Mouse (Mus musculus) WW6 (cell line): ENCODE results near the gene Wfdc6a.

ENCODE experiments used
- DNase-seq: peaks from one replicate; pipeline ENCODE4 v3.0.0-alpha.2; 2013; ENCODE audit warnings: low read depth, low spot score

The Wfdc6a gene

DNA sequence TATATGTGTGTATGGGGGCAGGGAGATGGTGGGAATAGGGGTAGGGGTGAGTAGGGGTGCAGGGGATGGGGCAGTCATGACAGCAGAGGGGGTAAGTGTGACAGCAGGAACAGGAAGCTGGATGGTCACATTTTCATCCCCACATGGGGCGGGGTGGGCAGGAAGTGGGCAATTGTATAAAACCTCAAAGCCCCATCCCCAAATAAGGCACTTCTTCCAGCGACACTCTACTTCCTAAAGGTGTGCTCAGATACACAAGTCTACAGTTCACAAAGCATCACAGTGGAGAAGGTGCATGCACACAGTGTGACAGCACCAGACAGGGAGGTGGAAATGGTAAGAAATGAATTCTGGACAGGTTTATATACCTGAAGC lies 34.4 kb downstream of the Wfdc6a start:
- DNase-seq, result no peak

DNA sequence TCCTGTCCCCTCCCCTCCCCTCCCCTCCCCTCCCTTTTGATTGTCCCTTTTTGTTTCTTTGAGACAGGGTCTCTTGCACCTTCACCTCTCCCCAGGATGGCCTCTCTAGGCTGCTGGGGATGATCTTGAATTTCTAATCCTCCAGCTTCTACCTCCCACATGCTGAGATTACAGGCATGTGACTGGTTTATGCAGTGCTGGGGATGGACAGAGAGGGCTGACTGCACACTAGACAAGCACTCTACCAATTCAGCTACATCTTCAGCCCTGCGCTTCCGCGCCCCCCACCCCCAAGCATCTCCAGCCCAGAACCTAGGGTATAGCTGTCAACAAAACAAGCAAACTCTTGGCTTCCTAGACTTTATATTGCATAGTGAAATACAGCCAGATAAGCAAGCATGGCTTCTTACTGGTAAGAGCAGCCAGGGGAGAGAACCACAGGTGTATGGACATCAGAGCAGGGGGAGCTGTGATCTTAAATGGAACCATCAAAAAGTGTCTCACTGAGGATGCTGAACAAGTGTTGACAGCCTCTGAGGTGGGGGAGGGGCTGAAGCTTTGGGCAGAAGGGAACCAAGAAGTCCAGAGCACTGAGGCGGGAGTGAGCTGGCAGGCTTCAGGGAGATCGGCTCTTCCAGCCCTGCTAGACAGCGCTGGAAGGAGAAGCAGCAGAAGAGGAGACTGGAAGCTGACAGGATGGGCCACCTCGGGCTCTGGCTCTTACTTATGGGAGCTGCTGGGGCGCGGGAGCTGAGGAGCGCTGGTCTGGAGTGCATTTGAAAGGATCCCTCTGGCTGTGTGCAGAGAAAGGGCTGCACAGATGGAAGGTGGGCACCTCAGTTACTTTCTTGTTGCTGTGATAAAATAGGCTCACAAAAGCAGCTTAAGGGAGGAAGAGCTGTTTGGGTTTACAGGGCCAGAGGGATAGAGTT lies 35.0 kb downstream of the Wfdc6a start:
- no peak for DNase-seq

DNA sequence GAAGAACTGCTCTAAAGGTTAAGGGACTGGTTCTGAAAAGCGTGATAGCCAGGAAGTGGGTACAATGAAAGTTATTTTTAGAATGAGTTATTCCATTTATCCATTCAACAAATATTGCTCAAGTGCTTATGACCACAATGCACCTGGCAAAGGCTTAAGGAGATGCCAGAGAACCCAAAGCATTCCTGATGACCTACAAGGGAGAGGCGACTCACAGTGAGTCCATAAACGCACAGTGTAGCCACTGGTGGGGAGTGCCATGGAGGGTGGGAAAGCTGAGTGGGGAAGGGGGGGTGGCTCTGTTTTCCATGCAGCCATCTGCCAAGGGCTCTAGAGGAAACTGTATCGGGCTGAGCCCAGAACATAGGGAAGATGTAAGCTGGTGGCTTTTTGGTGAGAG lies 35.9 kb downstream of the Wfdc6a start:
- no peak for DNase-seq

DNA sequence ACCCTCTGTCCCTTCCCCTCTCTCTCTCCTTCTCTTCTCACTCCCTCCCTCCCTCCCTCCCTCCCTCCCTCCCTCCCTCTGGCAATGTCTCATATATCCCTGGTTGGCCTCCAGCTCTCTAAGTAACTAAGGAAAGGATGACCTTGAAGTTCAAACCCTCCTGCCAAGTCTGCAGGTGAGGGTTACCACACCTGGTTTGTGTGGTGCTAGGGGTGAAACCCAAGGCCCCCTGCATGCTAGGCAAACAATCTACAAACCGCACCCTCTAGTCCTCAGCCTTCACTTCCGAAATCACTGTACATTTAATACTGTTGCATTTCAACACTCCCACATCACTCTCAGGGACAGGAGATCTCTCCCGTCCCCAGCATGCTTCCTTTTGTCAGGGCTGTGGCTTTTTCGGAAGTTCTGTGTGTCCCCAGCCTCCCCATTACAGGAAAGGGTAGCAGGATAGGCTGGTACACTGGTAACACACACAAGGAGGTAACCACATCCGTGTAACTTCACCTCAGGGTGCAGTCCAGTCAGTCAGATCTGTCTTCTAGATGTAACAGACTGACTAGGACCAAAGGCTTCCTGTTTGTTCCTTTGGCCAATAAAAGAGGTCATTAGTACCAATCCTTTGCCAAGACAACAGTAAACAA lies 40.7 kb downstream of the Wfdc6a start:
- DNase-seq, result no peak

DNA sequence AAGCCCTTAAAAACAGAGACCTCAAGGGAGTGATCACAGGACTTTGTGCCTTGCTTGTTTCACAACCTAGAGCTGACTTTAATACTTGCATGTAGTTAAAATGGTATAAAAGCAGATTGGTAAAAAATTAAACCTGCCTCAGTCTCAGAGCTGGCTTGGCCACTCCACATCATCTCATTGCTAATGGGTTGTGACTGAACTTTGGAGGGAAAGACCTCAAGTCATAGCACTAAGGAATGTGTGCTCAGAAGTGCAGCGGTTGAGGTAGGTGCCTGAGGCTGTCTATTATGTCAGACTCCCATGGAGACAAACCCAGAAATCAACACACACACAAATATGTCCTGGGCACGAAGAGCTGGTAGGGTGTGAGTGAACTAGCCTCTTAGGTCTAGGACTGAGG lies 41.5 kb downstream of the Wfdc6a start:
- no peak for DNase-seq

DNA sequence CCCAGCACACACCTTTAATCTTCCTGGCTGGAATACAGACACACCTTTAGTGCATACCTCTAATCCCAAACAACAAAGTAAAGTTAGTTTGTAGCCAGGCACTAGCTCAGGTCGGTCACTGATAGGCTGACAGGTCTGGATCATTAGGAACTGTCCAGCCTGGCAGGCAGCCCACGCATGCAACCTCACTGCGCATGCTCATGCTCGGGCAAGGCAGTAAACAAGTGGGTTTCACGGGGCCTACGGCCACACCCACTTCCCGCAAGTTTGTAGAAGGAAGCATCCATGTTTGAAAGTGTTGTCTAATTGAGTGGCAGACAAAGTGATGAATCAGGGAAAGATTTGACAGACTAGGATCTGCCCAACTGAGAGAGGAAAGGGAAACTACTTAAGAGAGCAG lies 42.6 kb downstream of the Wfdc6a start:
- no peak for DNase-seq

DNA sequence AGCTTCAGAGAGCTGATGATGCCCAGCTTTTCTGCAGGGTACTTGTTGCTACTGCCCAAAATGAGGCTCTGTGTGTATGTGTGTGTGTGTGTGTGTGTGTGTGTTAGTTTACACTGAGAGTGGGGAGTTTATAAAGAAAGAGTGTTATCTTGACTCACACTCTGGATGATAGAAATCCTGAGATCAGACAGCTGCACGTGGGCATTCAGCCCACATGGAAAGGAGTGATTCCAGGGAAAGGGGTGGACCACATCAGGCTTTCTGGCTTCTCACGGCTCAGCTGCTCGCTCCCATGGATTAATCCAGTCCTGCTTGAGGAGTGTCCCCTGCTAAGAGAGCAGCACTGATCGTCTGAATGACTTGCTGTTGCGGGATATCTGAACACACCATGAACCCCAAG lies 43.1 kb downstream of the Wfdc6a start:
- DNase-seq, result no peak

DNA sequence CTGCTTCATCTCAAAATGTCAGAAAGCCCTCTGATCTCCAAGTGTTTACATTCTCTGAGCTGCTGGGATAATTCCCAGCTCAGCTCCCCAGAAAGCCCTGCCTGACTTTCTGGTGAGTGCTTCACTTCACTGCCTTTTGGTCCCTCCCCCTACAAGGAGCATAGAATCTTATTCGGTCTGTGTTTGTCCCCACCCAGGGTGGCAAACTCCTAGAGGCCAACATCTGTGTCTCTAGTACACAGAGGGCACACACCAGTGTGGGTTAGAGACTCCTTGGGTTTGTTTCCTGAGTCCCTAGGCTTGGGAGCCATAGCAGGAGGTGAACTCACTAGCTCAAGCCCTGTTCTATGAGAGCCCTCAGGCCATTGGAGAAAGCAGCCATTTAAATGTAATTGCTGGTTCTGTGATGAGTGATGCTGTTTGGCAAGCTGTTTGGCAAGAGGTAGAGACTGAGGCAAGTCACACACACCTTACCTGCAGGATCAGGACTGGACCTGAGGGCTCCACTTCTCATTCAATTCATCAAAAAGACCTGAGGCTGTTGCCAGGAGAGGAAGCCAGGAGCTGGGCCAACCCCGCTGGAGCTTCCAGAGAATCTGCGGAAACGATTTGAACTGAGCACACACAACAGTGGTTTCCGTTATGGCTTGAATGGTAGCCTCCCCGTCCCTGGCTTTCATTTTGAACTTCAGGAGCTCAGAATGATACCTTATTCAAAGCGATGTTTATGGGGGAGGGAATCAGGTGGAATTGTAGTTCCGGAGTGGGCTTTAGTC lies 44.4 kb downstream of the Wfdc6a start:
- no peak for DNase-seq

DNA sequence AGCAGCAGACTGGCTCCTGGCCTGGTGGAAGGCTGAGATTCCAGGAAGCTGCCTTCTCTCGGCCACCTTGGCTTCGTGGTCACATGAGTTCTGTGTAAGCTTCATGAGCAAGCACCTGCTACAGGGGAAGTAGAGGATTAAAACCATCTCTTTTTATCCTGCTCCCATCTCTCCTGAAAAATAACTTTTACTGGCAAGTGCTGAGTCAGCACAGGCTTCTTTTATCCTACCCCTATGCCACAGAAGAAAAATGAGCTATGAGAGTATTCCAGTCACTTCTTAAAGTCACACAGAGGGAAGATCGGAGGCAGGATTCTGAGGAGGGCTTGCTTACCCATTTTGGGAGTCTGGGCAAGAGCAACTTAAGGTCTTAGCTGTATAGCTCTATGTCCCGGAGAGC lies 48.2 kb downstream of the Wfdc6a start:
- no peak for DNase-seq

DNA sequence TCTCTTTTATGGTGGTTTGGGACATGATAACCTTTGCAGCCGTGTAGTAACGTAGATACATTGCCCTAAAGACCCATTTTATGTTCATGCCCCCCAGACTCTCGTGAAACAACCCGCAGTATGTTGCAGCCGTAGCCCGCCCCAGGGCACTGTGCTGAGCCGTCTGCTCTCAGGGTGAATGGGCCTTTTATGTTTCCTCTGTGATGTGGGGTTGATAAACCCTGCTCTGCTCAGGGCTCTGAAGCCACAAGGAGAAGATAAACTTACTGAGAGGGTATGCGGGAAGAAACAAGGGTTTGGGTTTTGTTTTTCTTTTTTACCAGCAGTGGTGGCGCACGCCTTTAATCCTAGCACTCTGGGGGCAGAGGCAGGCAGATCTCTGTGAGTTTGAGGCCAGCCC lies 50.9 kb downstream of the Wfdc6a start:
- DNase-seq, result no peak

DNA sequence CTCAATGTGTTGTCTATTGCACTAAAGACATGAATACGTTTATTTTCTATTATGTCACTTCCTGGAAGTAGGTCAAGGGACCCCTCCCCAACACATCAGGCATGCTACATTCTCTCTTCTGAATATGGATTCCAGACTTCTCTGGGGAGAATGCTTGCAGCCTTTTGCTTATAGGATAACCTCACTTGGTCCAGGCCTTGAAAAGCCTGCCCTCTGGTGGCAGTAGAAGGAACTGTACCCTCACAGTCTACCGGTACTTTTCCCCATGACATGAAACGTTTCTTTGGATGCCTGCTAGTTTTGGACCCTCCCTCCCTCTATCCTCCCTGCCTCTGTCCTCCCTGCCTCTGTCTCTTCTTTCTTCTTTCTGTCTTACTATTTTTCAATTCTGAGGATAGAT lies 54.1 kb downstream of the Wfdc6a start:
- DNase-seq, result no peak
